Mouse (Mus musculus) thymus, adult 2 months (tissue): Measurements from ENCODE around the gene Sgo2a. TPM values are rescaled to one million over a fixed set of nuclear protein-coding genes. Genes with fewer than 3 reads are reported as not detected.

Experiments
- DNase-seq: peaks from one replicate; pipeline ENCODE4 v3.0.0; 2021
- H3K27ac ChIP-seq: fragments of 200-500 bp; 2 replicates; pipeline ENCODE4 v1.5.1; 2012; ENCODE audit warnings: low read length, control low read depth; ENCODE audit not compliant: control insufficient read depth, insufficient read depth
- H3K27me3 ChIP-seq: fragments of 200-500 bp; 2 replicates; pipeline ENCODE4 v1.6.1; 2012; ENCODE audit warnings: mild to moderate bottlenecking, low read length, moderate library complexity, mixed read lengths; ENCODE audit not compliant: control insufficient read depth, insufficient read depth
- H3K36me3 ChIP-seq: fragments of 200-500 bp; 2 replicates; pipeline ENCODE4 v1.6.1; 2012; ENCODE audit warnings: mild to moderate bottlenecking, low read length, moderate library complexity; ENCODE audit not compliant: control insufficient read depth, insufficient read depth
- H3K4me1 ChIP-seq: fragments of 200-500 bp; replicated peaks from 2 replicates; pipeline ENCODE4 v1.6.1; 2012; ENCODE audit warnings: low read length; ENCODE audit not compliant: control insufficient read depth, insufficient read depth
- H3K4me3 ChIP-seq: fragments of 200-500 bp; 2 replicates; pipeline ENCODE4 v1.5.1; 2012; ENCODE audit warnings: mild to moderate bottlenecking, low read length, control low read depth, moderate library complexity; ENCODE audit not compliant: control insufficient read depth, insufficient read depth
- CTCF ChIP-seq: fragments of 200-500 bp; IDR thresholded peaks from 2 replicates; pipeline ENCODE4 v1.5.1; 2012; ENCODE audit warnings: mild to moderate bottlenecking, control low read depth, low read length, moderate library complexity, borderline replicate concordance; ENCODE audit not compliant: control insufficient read depth, poor library complexity, insufficient read depth; ENCODE audit errors: extremely low read depth
- POLR2A ChIP-seq: fragments of 200-500 bp; IDR thresholded peaks from 2 replicates; pipeline ENCODE4 v1.6.1; 2012; ENCODE audit warnings: mild to moderate bottlenecking, low read length, control low read depth, moderate library complexity; ENCODE audit not compliant: control insufficient read depth, poor library complexity, insufficient read depth; ENCODE audit errors: extremely low read depth
- WGBS: fragments of 180-500 bp; shearing (Covaris S2); methylation state at CpG from one replicate; pipeline ENCODE4 v1.1.7; 2018; 5-methylcytosine and 5-hydroxymethylcytosine counted together
- polyA plus RNA-seq: library from polyadenylated mRNA; depleted of rRNA; stranded (reverse); fragments of >200 nt; gene quantifications from 2 replicates; pipeline ENCODE4 v1.2.3, GENCODE M21; 2012; rRNA removed

The Sgo2a gene
- 3.6 and 4.9 TPM in 2 replicates for polyA plus RNA-seq

- peak within 1 kb of the TSS; percentile 74 for H3K4me3 ChIP-seq
- no peaks in the 10 kb centered on the region for H3K36me3 ChIP-seq
- H3K4me1 ChIP-seq, result peaks cover 9% of the 10 kb centered on the region
- WGBS, result 7% methylated on average over 30 of the region's 30 CpGs
- TF ChIP-seq CTCF (no peak), POLR2A (peak; percentile 50; the same call in 1 of the 2 replicates)
- H3K27ac ChIP-seq, result no peak within 1 kb of the TSS
- DNase-seq, result peak; percentile 92
- H3K27me3 ChIP-seq, result no peaks in the 10 kb centered on the region
Observed at GRCm38 (mm10) chr1:57995432-57996132, at the start of gene Sgo2a. Sgo2a (plus strand) TSS chr1:57995971.

- H3K4me3 ChIP-seq, result no peak overlapping the region
- H3K27me3 ChIP-seq, result no peaks in the 10 kb centered on the region
- 53% methylated on average over 2 of the region's 2 CpGs for WGBS
- no peak for DNase-seq
- no peaks in the 10 kb centered on the region for H3K36me3 ChIP-seq
- TF ChIP-seq CTCF, result no peak
- no peak for TF ChIP-seq POLR2A
- H3K4me1 ChIP-seq, result peaks cover 6% of the 10 kb centered on the region
- H3K27ac ChIP-seq, result no peak overlapping the region
Observed at GRCm38 (mm10) chr1:57947552-57948347, 48.0 kb upstream of the Sgo2a start.

DNA sequence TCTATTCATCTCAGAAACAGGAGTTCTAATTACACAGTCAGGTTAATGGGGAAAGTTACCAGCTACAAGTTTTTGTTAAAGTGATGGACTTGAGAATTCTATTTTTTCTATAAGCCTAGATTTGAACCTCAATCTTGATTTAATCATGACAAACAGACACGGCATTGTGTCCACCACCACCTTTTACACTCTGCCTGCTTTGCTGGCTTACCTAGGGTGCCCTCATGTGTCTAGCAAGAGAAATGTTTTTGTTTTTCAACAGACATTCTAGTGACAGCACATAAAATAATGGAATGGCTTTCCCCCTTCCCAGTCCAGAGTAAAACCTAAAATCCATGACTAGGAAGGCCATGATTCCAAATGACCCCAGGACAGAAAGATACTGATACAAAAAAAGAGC lies 46.6 kb upstream of the Sgo2a start:
- Histone ChIP-seq H3K27me3 (no peaks in the 10 kb centered on the region), H3K27ac (no peak overlapping the region), H3K4me3 (no peak overlapping the region), H3K36me3 (no peaks in the 10 kb centered on the region), H3K4me1 (peaks cover 10% of the 10 kb centered on the region)
- DNase-seq, result peak; percentile 8
- no peak for TF ChIP-seq CTCF
- TF ChIP-seq POLR2A, result no peak
- whole genome bisulfite sequencing, result 3% methylated on average over 1 of the region's 1 CpGs

- no peaks in the 10 kb centered on the region for H3K36me3 ChIP-seq
- TF ChIP-seq CTCF, result no peak
- no peak for TF ChIP-seq POLR2A
- 88% methylated on average over 5 of the region's 5 CpGs for WGBS
- DNase-seq, result no peak
- no peak overlapping the region for H3K4me3 ChIP-seq
- peaks cover 7% of the 10 kb centered on the region for H3K4me1 ChIP-seq
- no peaks in the 10 kb centered on the region for H3K27me3 ChIP-seq
- no peak overlapping the region for H3K27ac ChIP-seq
Observed at GRCm38 (mm10) chr1:57949716-57950115, 46.1 kb upstream of the Sgo2a start.

- Histone ChIP-seq H3K27ac (no peak overlapping the region), H3K27me3 (no peaks in the 10 kb centered on the region), H3K36me3 (peaks cover 13% of the 10 kb centered on the region), H3K4me1 (peaks cover 5% of the 10 kb centered on the region), H3K4me3 (no peak overlapping the region)
- DNase-seq, result no peak
- TF ChIP-seq CTCF (no peak), POLR2A (no peak)
- WGBS, result 94% methylated on average over 4 of the region's 4 CpGs
Observed at GRCm38 (mm10) chr1:57952509-57952908, 43.3 kb upstream of the Sgo2a start.

- H3K4me3 ChIP-seq, result no peak overlapping the region
- WGBS, result 75% methylated on average over 16 of the region's 16 CpGs
- peak overlapping the region; percentile 74; the same call in 1 of the 2 replicates for H3K27ac ChIP-seq
- peaks cover 5% of the 10 kb centered on the region for H3K4me1 ChIP-seq
- DNase-seq, result no peak
- no peaks in the 10 kb centered on the region for H3K27me3 ChIP-seq
- H3K36me3 ChIP-seq, result peaks cover 15% of the 10 kb centered on the region
- TF ChIP-seq CTCF (no peak), POLR2A (no peak)
Observed at GRCm38 (mm10) chr1:57953586-57954375, 42.0 kb upstream of the Sgo2a start.
